Mouse (Mus musculus): ENCODE data around the gene 6030445D17Rik. TPM values are rescaled to one million over a fixed set of nuclear protein-coding genes. Genes with fewer than 3 reads are reported as not detected.

Gene 6030445D17Rik
- polyA plus RNA-seq, 1 experiment from 2014 or later: 0.16 TPM

- no peak overlapping the region for H3K9ac ChIP-seq (ENCODE audit: low read depth, low read length)
- 31% methylated on average over 5 of the region's 5 CpGs for WGBS
- H3K27me3 ChIP-seq (ENCODE audit: control insufficient read depth, insufficient read depth, low read length): no peaks in the 10 kb centered on the region
- H3K4me3 ChIP-seq (ENCODE audit: low read length): no peak overlapping the region
- H3K4me1 ChIP-seq (ENCODE audit: control insufficient read depth, insufficient read depth, low read length): peaks cover 3% of the 10 kb centered on the region
- ATAC-seq (ENCODE audit: low FRiP score, low TSS enrichment): no peak
- no peak overlapping the region for H3K4me2 ChIP-seq (replicated peaks; ENCODE audit: low read depth, low read length)
- H3K9me3 ChIP-seq (ENCODE audit: control insufficient read depth, low read length): no peaks in the 10 kb centered on the region
- no peak overlapping the region for H3K27ac ChIP-seq (ENCODE audit: low read depth, low read length)
- no peaks in the 10 kb centered on the region for H3K36me3 ChIP-seq (ENCODE audit: control insufficient read depth, insufficient read depth, low read length)
Measured at GRCm38 (mm10) chr4:136452792-136453191, 9.3 kb upstream of the 6030445D17Rik start.

GRCm38 (mm10) chr4:136454850-136455260 is 7.2 kb upstream of the 6030445D17Rik start:
- 0 out of 2 replicates have a peak overlapping the region, but pooled peaks have one; percentile 23 for H3K9ac ChIP-seq (ENCODE audit: low read depth, low read length)
- no peaks in the 10 kb centered on the region for H3K27me3 ChIP-seq (ENCODE audit: control insufficient read depth, insufficient read depth, low read length)
- H3K4me2 ChIP-seq (replicated peaks; ENCODE audit: low read depth, low read length): peak overlapping the region; percentile 37
- H3K4me1 ChIP-seq (ENCODE audit: control insufficient read depth, insufficient read depth, low read length): peaks cover 3% of the 10 kb centered on the region
- 4% methylated on average over 10 of the region's 10 CpGs for WGBS
- H3K4me3 ChIP-seq (ENCODE audit: low read length): peak overlapping the region; percentile 22; the same call in 1 of the 2 replicates
- no peak overlapping the region for H3K27ac ChIP-seq (ENCODE audit: low read depth, low read length)
- ATAC-seq (ENCODE audit: low FRiP score, low TSS enrichment): no peak
- H3K36me3 ChIP-seq (ENCODE audit: control insufficient read depth, insufficient read depth, low read length): no peaks in the 10 kb centered on the region
- no peaks in the 10 kb centered on the region for H3K9me3 ChIP-seq (ENCODE audit: control insufficient read depth, low read length)

- no peak for ATAC-seq (ENCODE audit: low FRiP score, low TSS enrichment)
- no peak overlapping the region for H3K27ac ChIP-seq (ENCODE audit: low read depth, low read length)
- H3K4me3 ChIP-seq (ENCODE audit: low read length): no peak overlapping the region
- no peak overlapping the region for H3K4me2 ChIP-seq (replicated peaks; ENCODE audit: low read depth, low read length)
- H3K9ac ChIP-seq (ENCODE audit: low read depth, low read length): no peak overlapping the region
- 92% methylated on average over 6 of the region's 6 CpGs for WGBS
- H3K9me3 ChIP-seq (ENCODE audit: control insufficient read depth, low read length): no peaks in the 10 kb centered on the region
- no peaks in the 10 kb centered on the region for H3K27me3 ChIP-seq (ENCODE audit: control insufficient read depth, insufficient read depth, low read length)
- peaks cover 6% of the 10 kb centered on the region; the same call in 1 of the 2 replicates for H3K4me1 ChIP-seq (ENCODE audit: control insufficient read depth, insufficient read depth, low read length)
- no peaks in the 10 kb centered on the region for H3K36me3 ChIP-seq (ENCODE audit: control insufficient read depth, insufficient read depth, low read length)
Measured at GRCm38 (mm10) chr4:136456516-136457218, 5.4 kb upstream of the 6030445D17Rik start.

- H3K9me3 ChIP-seq (ENCODE audit: control insufficient read depth, low read length): no peaks in the 10 kb centered on the region
- H3K4me1 ChIP-seq (ENCODE audit: control insufficient read depth, insufficient read depth, low read length): peaks cover 8% of the 10 kb centered on the region
- H3K36me3 ChIP-seq (ENCODE audit: control insufficient read depth, insufficient read depth, low read length): no peaks in the 10 kb centered on the region
- ATAC-seq (ENCODE audit: low FRiP score, low TSS enrichment): no peak
- no peak overlapping the region for H3K27ac ChIP-seq (ENCODE audit: low read depth, low read length)
- whole genome bisulfite sequencing: 79% methylated on average over 7 of the region's 7 CpGs
- H3K4me2 ChIP-seq (replicated peaks; ENCODE audit: low read depth, low read length): no peak overlapping the region
- H3K9ac ChIP-seq (ENCODE audit: low read depth, low read length): no peak overlapping the region
- peaks cover 1% of the 10 kb centered on the region; the same call in 1 of the 2 replicates for H3K27me3 ChIP-seq (ENCODE audit: control insufficient read depth, insufficient read depth, low read length)
- no peak overlapping the region for H3K4me3 ChIP-seq (ENCODE audit: low read length)
Measured at GRCm38 (mm10) chr4:136458276-136458675, 3.8 kb upstream of the 6030445D17Rik start.

- H3K9me3 ChIP-seq (ENCODE audit: control insufficient read depth, low read length): no peaks in the 10 kb centered on the region
- no peak overlapping the region for H3K4me3 ChIP-seq (ENCODE audit: low read length)
- H3K27me3 ChIP-seq (ENCODE audit: control insufficient read depth, insufficient read depth, low read length): peaks cover 5% of the 10 kb centered on the region; the same call in 1 of the 2 replicates
- no peak overlapping the region for H3K9ac ChIP-seq (ENCODE audit: low read depth, low read length)
- peaks cover 8% of the 10 kb centered on the region for H3K4me1 ChIP-seq (ENCODE audit: control insufficient read depth, insufficient read depth, low read length)
- H3K4me2 ChIP-seq (replicated peaks; ENCODE audit: low read depth, low read length): no peak overlapping the region
- WGBS: 84% methylated on average over 12 of the region's 12 CpGs
- H3K27ac ChIP-seq (ENCODE audit: low read depth, low read length): no peak overlapping the region
- ATAC-seq (ENCODE audit: low FRiP score, low TSS enrichment): no peak
- H3K36me3 ChIP-seq (ENCODE audit: control insufficient read depth, insufficient read depth, low read length): no peaks in the 10 kb centered on the region
Measured at GRCm38 (mm10) chr4:136459210-136459609, 2.8 kb upstream of the 6030445D17Rik start.

GRCm38 (mm10) chr4:136461206-136461605 is 844 bp upstream of the 6030445D17Rik start:
- Histone ChIP-seq H3K9me3 (ENCODE audit: control insufficient read depth, low read length) (no peaks in the 10 kb centered on the region), H3K27ac (ENCODE audit: low read depth, low read length) (no peak overlapping the region), H3K4me2 (replicated peaks; ENCODE audit: low read depth, low read length) (no peak overlapping the region), H3K27me3 (ENCODE audit: control insufficient read depth, insufficient read depth, low read length) (peaks cover 5% of the 10 kb centered on the region; the same call in 1 of the 2 replicates), H3K4me3 (ENCODE audit: low read length) (no peak overlapping the region), H3K4me1 (ENCODE audit: control insufficient read depth, insufficient read depth, low read length) (peaks cover 5% of the 10 kb centered on the region; the same call in 1 of the 2 replicates), H3K9ac (ENCODE audit: low read depth, low read length) (no peak overlapping the region), H3K36me3 (ENCODE audit: control insufficient read depth, insufficient read depth, low read length) (no peaks in the 10 kb centered on the region)
- 43% methylated on average over 4 of the region's 4 CpGs for WGBS
- ATAC-seq (ENCODE audit: low FRiP score, low TSS enrichment): no peak

- H3K4me1 ChIP-seq (ENCODE audit: control insufficient read depth, insufficient read depth, low read length): peaks cover 5% of the 10 kb centered on the region; the same call in 1 of the 2 replicates
- H3K27me3 ChIP-seq (ENCODE audit: control insufficient read depth, insufficient read depth, low read length): peaks cover 5% of the 10 kb centered on the region; the same call in 1 of the 2 replicates
- WGBS: 18% methylated on average over 6 of the region's 6 CpGs
- H3K4me3 ChIP-seq (ENCODE audit: low read length): peak overlapping the region; percentile 55
- no peaks in the 10 kb centered on the region for H3K9me3 ChIP-seq (ENCODE audit: control insufficient read depth, low read length)
- peak overlapping the region; percentile 72 for H3K9ac ChIP-seq (ENCODE audit: low read depth, low read length)
- peak overlapping the region; percentile 17; the same call in 1 of the 2 replicates for H3K27ac ChIP-seq (ENCODE audit: low read depth, low read length)
- H3K36me3 ChIP-seq (ENCODE audit: control insufficient read depth, insufficient read depth, low read length): no peaks in the 10 kb centered on the region
- ATAC-seq (ENCODE audit: low FRiP score, low TSS enrichment): peak; percentile 3; the same call in 1 of the 2 replicates
- peak overlapping the region; percentile 92 for H3K4me2 ChIP-seq (replicated peaks; ENCODE audit: low read depth, low read length)
Measured at GRCm38 (mm10) chr4:136461761-136462085, 327 bp upstream of the 6030445D17Rik start.

GRCm38 (mm10) chr4:136462839-136463178 is 759 bp downstream of the 6030445D17Rik start:
- Histone ChIP-seq H3K36me3 (ENCODE audit: control insufficient read depth, insufficient read depth, low read length) (no peaks in the 10 kb centered on the region), H3K27ac (ENCODE audit: low read depth, low read length) (peak overlapping the region; percentile 52; the same call in 1 of the 2 replicates), H3K27me3 (ENCODE audit: control insufficient read depth, insufficient read depth, low read length) (peaks cover 5% of the 10 kb centered on the region; the same call in 1 of the 2 replicates), H3K4me1 (ENCODE audit: control insufficient read depth, insufficient read depth, low read length) (peaks cover 5% of the 10 kb centered on the region; the same call in 1 of the 2 replicates), H3K4me3 (ENCODE audit: low read length) (peak overlapping the region; percentile 55), H3K4me2 (replicated peaks; ENCODE audit: low read depth, low read length) (peak overlapping the region; percentile 92), H3K9me3 (ENCODE audit: control insufficient read depth, low read length) (no peaks in the 10 kb centered on the region), H3K9ac (ENCODE audit: low read depth, low read length) (peak overlapping the region; percentile 72)
- peak; percentile 65 for ATAC-seq (ENCODE audit: low FRiP score, low TSS enrichment)
- WGBS: under 1% methylated on average over 8 of the region's 8 CpGs

- H3K4me2 ChIP-seq (replicated peaks; ENCODE audit: low read depth, low read length): peak overlapping the region; percentile 92
- no peaks in the 10 kb centered on the region for H3K9me3 ChIP-seq (ENCODE audit: control insufficient read depth, low read length)
- ATAC-seq (ENCODE audit: low FRiP score, low TSS enrichment): no peak
- no peaks in the 10 kb centered on the region for H3K36me3 ChIP-seq (ENCODE audit: control insufficient read depth, insufficient read depth, low read length)
- 14% methylated on average over 9 of the region's 9 CpGs for WGBS
- no peak overlapping the region for H3K27ac ChIP-seq (ENCODE audit: low read depth, low read length)
- H3K27me3 ChIP-seq (ENCODE audit: control insufficient read depth, insufficient read depth, low read length): peaks cover 5% of the 10 kb centered on the region; the same call in 1 of the 2 replicates
- H3K4me1 ChIP-seq (ENCODE audit: control insufficient read depth, insufficient read depth, low read length): peaks cover 5% of the 10 kb centered on the region; the same call in 1 of the 2 replicates
- H3K9ac ChIP-seq (ENCODE audit: low read depth, low read length): no peak overlapping the region; the same call in 1 of the 2 replicates
- H3K4me3 ChIP-seq (ENCODE audit: low read length): peak overlapping the region; percentile 55
Measured at GRCm38 (mm10) chr4:136463436-136463835, 1.4 kb downstream of the 6030445D17Rik start.

Measured in kidney, embryonic 14.5 days (tissue).